Mouse (Mus musculus): Measurements from ENCODE around the gene Tcl1b3.
A peak's percentile ranks its signal among the peaks of the same experiment; 100 is the strongest.
"Not testable (repeated sequence)": the region's sequence is repeated elsewhere in the genome, so short reads cannot be mapped to it uniquely, and the experiment has no call there.

Gene Tcl1b3

GRCm38 (mm10) chr12:105190743-105191142 lies at the start of gene Tcl1b3:
Gene Tcl1b3 (plus strand): TSS chr12:105191043.
- DNase-seq (ENCODE audit: low read depth in 2 of 2, low spot score in 2 of 2): not testable (repeated sequence)

GRCm38 (mm10) chr12:105143096-105143495 lies 47.7 kb upstream of the Tcl1b3 start:
- DNase-seq (ENCODE audit: low read depth in 2 of 2, low spot score in 2 of 2): no peak

- not testable (repeated sequence) for DNase-seq (ENCODE audit: low read depth in 2 of 2, low spot score in 2 of 2)
Observed at GRCm38 (mm10) chr12:105144928-105145327, 45.9 kb upstream of the Tcl1b3 start.

- no peak for DNase-seq (ENCODE audit: low read depth in 2 of 2, low spot score in 2 of 2)
Observed at GRCm38 (mm10) chr12:105145714-105146113, 45.1 kb upstream of the Tcl1b3 start, which contains the start of gene Tcl1b2. Gene Tcl1b2 (plus strand): TSS chr12:105146014.

GRCm38 (mm10) chr12:105155286-105155685 lies 35.6 kb upstream of the Tcl1b3 start:
- not testable (repeated sequence) for DNase-seq (ENCODE audit: low read depth in 2 of 2, low spot score in 2 of 2)

- DNase-seq (ENCODE audit: low read depth in 2 of 2, low spot score in 2 of 2): no peak
Observed at GRCm38 (mm10) chr12:105158842-105159241, 32.0 kb upstream of the Tcl1b3 start.

- DNase-seq (ENCODE audit: low read depth in 2 of 2, low spot score in 2 of 2): no peak
Observed at GRCm38 (mm10) chr12:105159390-105159789, 31.5 kb upstream of the Tcl1b3 start, which contains the start of gene Tcl1b1. Gene Tcl1b1 (plus strand): TSS chr12:105159690.

GRCm38 (mm10) chr12:105166734-105167133 lies 24.1 kb upstream of the Tcl1b3 start:
- no peak for DNase-seq (ENCODE audit: low read depth in 2 of 2, low spot score in 2 of 2)

- DNase-seq (ENCODE audit: low read depth in 2 of 2, low spot score in 2 of 2): no peak
Observed at GRCm38 (mm10) chr12:105173366-105173765, 17.5 kb upstream of the Tcl1b3 start.

- peak in 1 of 2 experiments; percentile 15 for DNase-seq (ENCODE audit: low read depth in 2 of 2, low spot score in 2 of 2)
Observed at GRCm38 (mm10) chr12:105174318-105174717, 16.5 kb upstream of the Tcl1b3 start.

- not testable (repeated sequence) for DNase-seq (ENCODE audit: low read depth in 2 of 2, low spot score in 2 of 2)
Observed at GRCm38 (mm10) chr12:105176044-105176443, 14.8 kb upstream of the Tcl1b3 start, which contains the start of gene Tcl1b5. Gene Tcl1b5 (plus strand): TSS chr12:105176344.

- DNase-seq (ENCODE audit: low read depth in 2 of 2, low spot score in 2 of 2): not testable (repeated sequence)
Observed at GRCm38 (mm10) chr12:105181040-105181644, 9.7 kb upstream of the Tcl1b3 start.

- not testable (repeated sequence) for DNase-seq (ENCODE audit: low read depth in 2 of 2, low spot score in 2 of 2)
Observed at GRCm38 (mm10) chr12:105188980-105189379, 1.9 kb upstream of the Tcl1b3 start.

GRCm38 (mm10) chr12:105199684-105200497 lies 9.0 kb downstream of the Tcl1b3 start:
- not testable (repeated sequence) for DNase-seq (ENCODE audit: low read depth in 2 of 2, low spot score in 2 of 2)

- not testable (repeated sequence) for DNase-seq (ENCODE audit: low read depth in 2 of 2, low spot score in 2 of 2)
Observed at GRCm38 (mm10) chr12:105201657-105202056, 10.8 kb downstream of the Tcl1b3 start, which contains the start of gene Tcl1b4. Gene Tcl1b4 (plus strand): TSS chr12:105201957.

- DNase-seq (ENCODE audit: low read depth in 2 of 2, low spot score in 2 of 2): no peak
Observed at GRCm38 (mm10) chr12:105207071-105207470, 16.2 kb downstream of the Tcl1b3 start.

GRCm38 (mm10) chr12:105208441-105208840 lies 17.6 kb downstream of the Tcl1b3 start:
- DNase-seq (ENCODE audit: low read depth in 2 of 2, low spot score in 2 of 2): no peak

- DNase-seq (ENCODE audit: low read depth in 2 of 2, low spot score in 2 of 2): no peak
Observed at GRCm38 (mm10) chr12:105209231-105209630, 18.4 kb downstream of the Tcl1b3 start.

GRCm38 (mm10) chr12:105217101-105217760 lies 26.4 kb downstream of the Tcl1b3 start:
- DNase-seq (ENCODE audit: low read depth in 2 of 2, low spot score in 2 of 2): no peak

- no peak for DNase-seq (ENCODE audit: low read depth in 2 of 2, low spot score in 2 of 2)
Observed at GRCm38 (mm10) chr12:105222601-105223319, 31.9 kb downstream of the Tcl1b3 start, which contains the start of gene Tcl1. Gene Tcl1 (minus strand): TSS chr12:105222793.
